Mouse (Mus musculus): ENCODE data around the gene Thegl. TPM values are rescaled to one million over a fixed set of nuclear protein-coding genes. Genes with fewer than 3 reads are reported as not detected.
"Not testable (repeated sequence)": the region's sequence is repeated elsewhere in the genome, so short reads cannot be mapped to it uniquely, and the experiment has no call there.

Gene Thegl
- polyA plus RNA-seq, 1 experiment from 2014 or later = not detected

DNA sequence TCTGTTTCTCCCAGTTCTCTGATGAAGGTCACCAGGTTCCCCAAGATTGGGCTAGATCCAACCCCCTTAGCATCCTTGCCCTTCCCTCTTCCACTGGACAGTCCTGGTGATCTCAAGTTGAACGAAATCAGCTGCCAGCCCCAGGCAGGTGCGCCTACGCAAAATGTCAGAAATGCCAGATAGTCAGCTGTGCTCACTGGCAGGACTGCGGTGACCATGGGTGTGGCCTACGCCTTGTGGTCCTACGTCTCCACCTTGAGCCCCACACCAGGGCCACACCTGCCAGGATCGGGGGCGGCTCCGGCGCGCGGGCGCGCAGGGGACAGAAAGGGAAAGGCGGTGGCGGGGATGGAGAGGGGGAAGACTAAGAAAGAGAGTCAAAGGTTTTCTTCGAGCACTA, 14.6 kb upstream of the Thegl start:
- Histone ChIP-seq H3K36me3 (peaks cover 39% of the 10 kb centered on the region), H3K4me1 (replicated peaks) (no peaks in the 10 kb centered on the region), H3K4me3 (no peak overlapping the region), H3K27ac (no peak overlapping the region), H3K9ac (no peak overlapping the region), H3K9me3 (replicated peaks) (no peaks in the 10 kb centered on the region), H3K27me3 (no peaks in the 10 kb centered on the region), H3K4me2 (no peak overlapping the region)
- WGBS = 84% methylated on average over 17 of the region's 17 CpGs
- ATAC-seq (replicated peaks; ENCODE audit: insufficient number of reproducible peaks, insufficient read depth, low FRiP score, low read depth) = no peak

DNA sequence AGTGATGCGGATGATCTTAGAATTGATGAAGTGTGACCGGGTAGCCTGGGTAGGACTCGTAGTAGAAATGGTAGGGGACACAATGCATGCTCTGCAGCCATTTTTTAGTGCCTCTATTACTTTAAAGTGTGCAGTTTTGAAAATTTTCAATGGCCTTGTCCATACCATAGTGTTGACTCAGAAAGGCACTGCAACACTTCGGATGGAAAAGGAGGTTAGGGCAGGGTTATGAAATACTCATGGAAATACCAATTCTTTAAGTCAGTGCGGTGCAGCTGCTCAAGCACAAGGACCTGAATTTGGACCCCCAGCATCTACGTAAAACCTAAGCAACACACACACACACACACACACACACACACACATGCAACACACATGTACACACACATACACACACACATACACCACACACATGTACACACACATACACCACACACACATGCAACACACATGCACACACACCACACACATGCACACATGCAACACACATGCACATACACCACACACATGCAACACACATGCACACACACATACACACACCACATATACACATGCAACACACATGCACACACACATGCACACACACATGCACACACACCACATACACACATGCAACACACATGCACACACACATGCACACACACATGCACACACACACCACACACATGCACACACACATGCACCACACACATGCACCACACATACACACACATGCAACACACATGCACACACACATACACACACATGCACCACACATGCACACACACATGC, 11.6 kb upstream of the Thegl start, which contains the start of gene Arl9:
TSS of gene Arl9 (plus strand) at position 5 of the 771 bp plus-strand sequence.
- Histone ChIP-seq H3K4me2 (no peak within 1 kb of the TSS), H3K4me1 (replicated peaks) (no peaks in the 10 kb centered on the region), H3K4me3 (no peak within 1 kb of the TSS), H3K36me3 (peaks cover 13% of the 10 kb centered on the region), H3K27me3 (no peaks in the 10 kb centered on the region), H3K9ac (no peak within 1 kb of the TSS), H3K27ac (no peak within 1 kb of the TSS), H3K9me3 (replicated peaks) (no peaks in the 10 kb centered on the region)
- 96% methylated on average over 6 of the region's 6 CpGs for WGBS
- no peak for ATAC-seq (replicated peaks; ENCODE audit: insufficient number of reproducible peaks, insufficient read depth, low FRiP score, low read depth)

DNA sequence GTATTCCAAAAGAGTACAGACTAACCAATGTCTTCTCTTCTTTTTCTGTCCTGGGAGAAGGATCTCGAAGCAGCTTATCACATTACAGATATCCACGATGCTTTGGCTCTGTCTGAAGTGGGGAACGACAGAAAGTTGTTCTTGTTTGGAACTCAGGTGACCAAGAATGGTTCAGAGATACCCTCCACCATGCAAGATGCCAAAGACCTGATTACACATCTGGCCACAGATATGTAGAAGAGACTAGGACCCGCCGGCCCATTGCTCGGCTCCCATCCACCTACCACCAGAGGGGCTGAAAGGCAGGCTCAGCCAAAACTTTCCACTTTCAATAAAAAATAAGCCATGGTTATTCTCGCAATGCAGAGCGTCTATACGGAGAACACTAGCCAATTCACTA, 5.5 kb upstream of the Thegl start:
- WGBS = 72% methylated on average over 9 of the region's 9 CpGs

DNA sequence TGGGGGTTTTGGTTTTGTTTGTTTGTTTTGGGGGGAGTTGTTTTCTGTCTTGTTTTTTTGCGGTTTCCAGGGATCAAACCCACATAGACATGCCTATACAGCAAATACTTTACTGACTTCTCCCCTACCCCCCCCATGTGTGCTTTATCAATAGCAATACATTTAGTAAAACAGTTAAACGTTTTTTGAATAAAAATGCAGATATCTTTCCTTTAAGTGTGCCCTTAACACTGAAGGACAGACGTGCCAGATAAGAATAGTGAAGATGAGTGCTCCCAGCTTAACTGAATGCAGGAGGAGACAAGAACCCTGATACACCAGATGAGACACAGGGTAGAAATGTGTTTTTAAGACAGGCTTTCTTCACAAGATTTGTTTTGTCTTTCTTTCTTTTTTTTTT, 4.7 kb upstream of the Thegl start:
- H3K4me1 ChIP-seq (replicated peaks) = peaks cover 5% of the 10 kb centered on the region; the same call in 1 of the 2 replicates
- WGBS = 60% methylated on average over 3 of the region's 3 CpGs
- no peaks in the 10 kb centered on the region for H3K9me3 ChIP-seq (replicated peaks)
- H3K27ac ChIP-seq = no peak overlapping the region
- ATAC-seq (replicated peaks; ENCODE audit: insufficient number of reproducible peaks, insufficient read depth, low FRiP score, low read depth) = no peak
- H3K4me2 ChIP-seq = no peak overlapping the region
- H3K4me3 ChIP-seq = no peak overlapping the region
- H3K36me3 ChIP-seq = no peaks in the 10 kb centered on the region
- peaks cover 5% of the 10 kb centered on the region for H3K27me3 ChIP-seq
- no peak overlapping the region for H3K9ac ChIP-seq

More for the DNA sequence above, 5.5 kb upstream of the Thegl start:
- ATAC-seq (replicated peaks; ENCODE audit: insufficient number of reproducible peaks, insufficient read depth, low FRiP score, low read depth) = no peak
- Histone ChIP-seq H3K27ac (no peak overlapping the region), H3K4me3 (no peak overlapping the region), H3K9ac (no peak overlapping the region), H3K4me1 (replicated peaks) (no peaks in the 10 kb centered on the region), H3K9me3 (replicated peaks) (no peaks in the 10 kb centered on the region), H3K4me2 (no peak overlapping the region), H3K27me3 (peaks cover 3% of the 10 kb centered on the region; the same call in 1 of the 2 replicates), H3K36me3 (no peaks in the 10 kb centered on the region)

DNA sequence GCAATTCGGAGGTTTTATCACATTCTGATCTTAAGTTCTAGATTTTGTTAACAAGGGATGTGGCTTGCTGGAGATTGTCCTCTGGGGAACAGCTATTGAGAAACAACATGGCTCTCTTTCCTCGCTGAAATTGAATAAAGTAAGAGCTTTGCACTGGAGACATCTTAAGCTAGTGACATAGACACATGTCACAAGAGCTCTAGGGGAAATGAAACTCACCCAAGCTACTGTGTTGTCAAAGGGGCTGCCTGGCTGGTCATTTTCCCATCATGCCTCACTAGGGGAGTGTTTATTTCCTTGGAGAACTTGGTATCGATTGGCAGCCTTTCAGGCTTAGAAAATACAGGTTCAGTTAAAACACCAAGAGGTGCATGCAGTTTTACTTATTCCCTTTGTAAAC, 2.7 kb upstream of the Thegl start:
- H3K9ac ChIP-seq = no peak overlapping the region
- H3K4me3 ChIP-seq = no peak overlapping the region
- no peak overlapping the region for H3K4me2 ChIP-seq
- 73% methylated on average over 3 of the region's 3 CpGs for WGBS
- peaks cover 9% of the 10 kb centered on the region; the same call in 1 of the 2 replicates for H3K4me1 ChIP-seq (replicated peaks)
- no peaks in the 10 kb centered on the region for H3K36me3 ChIP-seq
- ATAC-seq (replicated peaks; ENCODE audit: insufficient number of reproducible peaks, insufficient read depth, low FRiP score, low read depth) = no peak
- no peak overlapping the region for H3K27ac ChIP-seq
- H3K27me3 ChIP-seq = peaks cover 12% of the 10 kb centered on the region
- H3K9me3 ChIP-seq (replicated peaks) = no peaks in the 10 kb centered on the region

DNA sequence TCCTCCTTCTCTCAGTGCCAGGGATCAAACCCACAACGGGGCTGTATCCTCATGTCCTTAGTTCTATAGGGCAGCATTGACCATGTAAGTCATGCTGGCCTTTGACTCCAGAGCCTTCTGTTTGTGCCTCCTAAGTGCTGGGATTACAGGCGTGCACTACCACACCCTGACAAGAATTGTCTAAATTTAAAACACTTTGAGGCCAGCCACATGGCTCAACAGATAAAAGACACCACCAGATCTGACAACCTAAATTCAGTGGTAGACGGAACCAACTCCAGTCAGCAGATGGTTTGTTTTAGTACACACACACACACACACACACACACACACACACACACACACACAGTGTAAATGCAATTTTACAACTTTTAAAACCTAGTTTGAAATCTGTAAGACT, 12.2 kb downstream of the Thegl start:
- no peak overlapping the region for H3K4me3 ChIP-seq
- 51% methylated on average over 3 of the region's 3 CpGs for WGBS
- H3K36me3 ChIP-seq = no peaks in the 10 kb centered on the region
- no peaks in the 10 kb centered on the region for H3K27me3 ChIP-seq
- H3K9me3 ChIP-seq (replicated peaks) = no peaks in the 10 kb centered on the region
- H3K4me1 ChIP-seq (replicated peaks) = no peaks in the 10 kb centered on the region
- no peak overlapping the region for H3K27ac ChIP-seq
- H3K9ac ChIP-seq = no peak overlapping the region
- no peak for ATAC-seq (replicated peaks; ENCODE audit: insufficient number of reproducible peaks, insufficient read depth, low FRiP score, low read depth)
- no peak overlapping the region for H3K4me2 ChIP-seq

DNA sequence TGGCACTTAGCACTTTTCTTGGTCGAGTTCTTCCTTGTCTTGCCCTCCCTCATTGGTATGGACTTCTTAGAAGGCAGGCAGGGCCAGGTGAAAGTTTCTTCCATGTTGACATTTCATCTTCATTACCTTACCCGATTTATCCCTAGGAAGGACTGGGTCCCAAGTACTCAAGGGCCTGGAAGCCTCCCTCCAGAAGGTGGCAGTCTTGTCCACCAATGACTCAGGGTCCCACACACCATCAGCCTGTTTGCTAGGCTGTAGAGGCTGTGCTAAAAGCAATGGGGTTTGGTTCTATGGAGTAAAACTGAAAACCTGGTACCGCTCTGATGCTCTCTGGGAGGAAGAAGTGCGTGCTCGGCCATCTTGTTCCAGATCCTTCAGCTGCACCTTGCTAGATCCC, 13.9 kb downstream of the Thegl start:
- H3K4me3 ChIP-seq = no peak overlapping the region
- no peak overlapping the region for H3K4me2 ChIP-seq
- no peaks in the 10 kb centered on the region for H3K36me3 ChIP-seq
- H3K9me3 ChIP-seq (replicated peaks) = no peaks in the 10 kb centered on the region
- no peaks in the 10 kb centered on the region for H3K4me1 ChIP-seq (replicated peaks)
- no peak overlapping the region for H3K9ac ChIP-seq
- no peak for ATAC-seq (replicated peaks; ENCODE audit: insufficient number of reproducible peaks, insufficient read depth, low FRiP score, low read depth)
- 74% methylated on average over 5 of the region's 5 CpGs for WGBS
- no peak overlapping the region for H3K27ac ChIP-seq
- no peaks in the 10 kb centered on the region for H3K27me3 ChIP-seq

DNA sequence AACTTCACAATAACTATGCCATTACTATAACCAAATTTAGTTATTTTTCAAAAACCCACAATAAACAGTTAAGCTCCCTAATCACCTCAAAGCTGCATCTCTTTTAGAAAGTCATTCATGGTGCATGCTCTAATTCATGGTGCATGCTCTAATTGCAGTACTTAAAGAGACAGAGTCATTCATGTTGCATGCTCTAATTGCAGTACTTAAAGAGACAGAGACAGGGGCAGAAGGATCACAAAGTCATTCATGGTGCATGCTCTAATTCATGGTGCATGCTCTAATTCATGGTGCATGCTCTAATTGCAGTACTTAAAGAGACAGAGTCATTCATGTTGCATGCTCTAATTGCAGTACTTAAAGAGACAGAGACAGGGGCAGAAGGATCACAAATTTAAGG, 19.3 kb downstream of the Thegl start:
- not testable (repeated sequence) for H3K9ac ChIP-seq; ATAC-seq (replicated peaks; ENCODE audit: insufficient number of reproducible peaks, insufficient read depth, low FRiP score, low read depth); H3K27ac ChIP-seq; H3K36me3 ChIP-seq; H3K4me1 ChIP-seq (replicated peaks); H3K9me3 ChIP-seq (replicated peaks); H3K4me2 ChIP-seq; H3K4me3 ChIP-seq; H3K27me3 ChIP-seq

DNA sequence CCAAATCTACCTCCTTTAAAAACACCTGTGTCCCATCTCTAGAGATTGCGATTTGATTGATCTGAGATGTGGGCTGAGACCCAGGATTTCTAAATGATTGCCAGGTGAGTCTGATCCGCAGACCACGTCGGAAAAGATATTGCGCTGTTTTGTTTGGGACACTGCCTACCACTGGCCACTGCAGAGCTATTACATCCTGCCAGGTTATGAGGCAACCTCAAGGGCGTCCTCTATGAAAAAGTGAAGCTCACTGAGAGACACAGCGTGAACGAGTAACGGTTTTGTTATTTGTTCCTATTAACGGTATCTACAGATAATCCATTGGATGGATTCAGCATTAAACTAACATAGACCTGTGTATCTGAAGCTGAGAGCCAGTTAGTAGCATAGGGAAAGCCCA, 22.6 kb downstream of the Thegl start:
- no peak overlapping the region for H3K4me3 ChIP-seq
- H3K27ac ChIP-seq = no peak overlapping the region
- 85% methylated on average over 10 of the region's 10 CpGs for WGBS
- no peak overlapping the region for H3K9ac ChIP-seq
- H3K4me2 ChIP-seq = no peak overlapping the region
- H3K4me1 ChIP-seq (replicated peaks) = no peaks in the 10 kb centered on the region
- H3K9me3 ChIP-seq (replicated peaks) = no peaks in the 10 kb centered on the region
- no peak for ATAC-seq (replicated peaks; ENCODE audit: insufficient number of reproducible peaks, insufficient read depth, low FRiP score, low read depth)
- H3K36me3 ChIP-seq = no peaks in the 10 kb centered on the region
- no peaks in the 10 kb centered on the region for H3K27me3 ChIP-seq

DNA sequence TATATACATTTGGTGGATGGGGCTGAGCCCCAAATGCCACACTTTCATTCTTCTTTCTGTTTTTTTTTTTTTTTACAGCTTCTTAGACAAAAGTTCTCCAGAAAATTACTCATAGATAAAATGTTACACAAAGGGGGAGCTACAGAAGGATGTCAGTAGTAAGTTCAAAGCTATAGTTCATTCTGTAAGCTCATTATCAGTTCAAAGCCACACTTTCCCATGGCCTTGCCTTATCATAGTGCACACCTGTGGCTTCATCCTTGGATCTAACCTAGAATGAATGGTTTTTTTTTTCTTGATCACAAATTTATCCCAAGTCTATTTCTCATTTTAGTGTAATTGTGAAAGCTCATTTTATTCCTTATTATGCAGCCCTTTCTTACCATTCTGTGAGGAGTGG, 23.6 kb downstream of the Thegl start:
- Histone ChIP-seq H3K27ac (no peak overlapping the region), H3K4me3 (no peak overlapping the region), H3K27me3 (no peaks in the 10 kb centered on the region), H3K36me3 (no peaks in the 10 kb centered on the region), H3K4me1 (replicated peaks) (no peaks in the 10 kb centered on the region), H3K9me3 (replicated peaks) (no peaks in the 10 kb centered on the region), H3K9ac (no peak overlapping the region), H3K4me2 (no peak overlapping the region)
- no peak for ATAC-seq (replicated peaks; ENCODE audit: insufficient number of reproducible peaks, insufficient read depth, low FRiP score, low read depth)

DNA sequence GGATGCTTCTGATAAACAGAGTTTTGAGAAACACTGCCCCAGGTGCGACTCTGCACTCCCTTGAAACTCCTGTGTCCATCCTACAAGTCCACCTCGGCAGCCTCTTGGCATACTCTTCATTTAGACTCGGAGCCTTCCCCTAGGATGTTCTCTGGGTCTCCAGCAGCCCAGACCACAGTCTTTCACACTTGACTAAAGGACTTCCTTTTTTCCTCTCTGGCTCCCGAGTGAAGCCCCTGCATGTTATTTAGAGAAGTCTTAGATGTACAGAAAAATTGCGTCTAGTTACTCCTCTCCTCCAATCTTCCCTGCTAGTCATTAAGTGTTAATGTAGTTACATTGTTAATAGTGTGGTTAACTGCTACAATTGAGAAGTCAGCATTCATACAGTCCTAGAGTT, 28.5 kb downstream of the Thegl start:
- no peak overlapping the region for H3K9ac ChIP-seq
- 64% methylated on average over 5 of the region's 5 CpGs for WGBS

DNA sequence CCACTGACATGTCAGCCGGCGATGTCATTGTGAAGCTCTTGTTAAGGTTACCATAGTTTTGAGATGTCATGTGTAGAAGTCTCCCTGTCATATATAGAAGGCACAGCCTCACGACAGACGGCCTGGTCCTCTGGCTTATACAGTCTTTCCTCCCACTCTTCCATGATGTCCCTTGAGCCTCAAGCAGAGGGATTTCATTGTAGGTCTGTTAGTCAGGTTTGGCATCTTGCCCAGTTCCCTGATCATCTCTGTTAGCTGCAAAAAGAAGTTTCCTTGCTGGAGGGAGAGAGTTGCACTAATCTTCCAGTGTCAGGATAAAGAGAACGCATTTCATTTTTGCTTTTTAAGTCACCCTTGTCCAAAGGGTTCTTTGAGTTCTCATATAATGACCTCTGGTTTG, 36.8 kb downstream of the Thegl start:
- H3K4me3 ChIP-seq = no peak overlapping the region
- H3K9ac ChIP-seq = no peak overlapping the region
- H3K9me3 ChIP-seq (replicated peaks) = no peaks in the 10 kb centered on the region
- H3K4me2 ChIP-seq = no peak overlapping the region
- H3K27me3 ChIP-seq = no peaks in the 10 kb centered on the region
- no peak overlapping the region for H3K27ac ChIP-seq
- no peak for ATAC-seq (replicated peaks; ENCODE audit: insufficient number of reproducible peaks, insufficient read depth, low FRiP score, low read depth)
- 86% methylated on average over 5 of the region's 5 CpGs for WGBS
- no peaks in the 10 kb centered on the region for H3K4me1 ChIP-seq (replicated peaks)
- H3K36me3 ChIP-seq = no peaks in the 10 kb centered on the region

More for the DNA sequence above, 28.5 kb downstream of the Thegl start:
- H3K27me3 ChIP-seq = no peaks in the 10 kb centered on the region
- no peak overlapping the region for H3K4me3 ChIP-seq
- no peak for ATAC-seq (replicated peaks; ENCODE audit: insufficient number of reproducible peaks, insufficient read depth, low FRiP score, low read depth)
- no peaks in the 10 kb centered on the region for H3K36me3 ChIP-seq
- no peak overlapping the region for H3K27ac ChIP-seq
- H3K4me1 ChIP-seq (replicated peaks) = no peaks in the 10 kb centered on the region
- no peaks in the 10 kb centered on the region for H3K9me3 ChIP-seq (replicated peaks)
- H3K4me2 ChIP-seq = no peak overlapping the region
